Mouse (Mus musculus): Measurements from ENCODE around the gene Frmd5.

DNA sequence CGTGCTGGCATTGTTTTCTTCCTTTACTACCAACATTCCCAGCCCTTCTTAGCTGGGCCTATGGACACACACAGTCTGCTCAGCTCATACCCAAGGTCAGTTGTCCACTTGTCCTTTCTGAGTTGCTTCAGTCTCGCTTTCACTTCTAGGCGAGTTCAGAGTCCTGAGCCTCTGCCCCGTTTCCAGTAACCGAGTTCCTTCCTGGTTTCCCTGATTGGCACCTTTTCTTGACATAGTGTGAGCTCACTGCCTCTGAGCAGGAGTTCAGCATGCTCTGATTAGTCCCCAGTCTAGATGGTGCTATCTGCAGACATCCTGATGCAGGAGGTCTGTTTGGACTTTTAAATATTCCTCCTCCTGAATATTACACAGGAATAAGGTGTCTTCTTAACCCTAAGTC is 17.8 kb upstream of the Frmd5 start:
- TF ChIP-seq POLR2A (IDR thresholded peaks at IDR 0.05; ENCODE audit: low read depth, low read length) (no peak), CTCF (IDR thresholded peaks at IDR 0.05; ENCODE audit: extremely low read depth, insufficient read length, insufficient replicate concordance, low read depth, low read length) (no peak)
